Mouse (Mus musculus) embryo, embryonic 11 days (tissue): ENCODE data around the gene Fam89b.
A peak's percentile ranks its signal among the peaks of the same experiment; 100 is the strongest.

Source experiments
- DNase-seq: peaks from one replicate; pipeline ENCODE4 v3.0.0-alpha.2; 2015

Fam89b gene

GRCm38 (mm10) chr19:5734325-5734724 lies 4.9 kb upstream of the Fam89b start:
- no peak for DNase-seq

- DNase-seq: peak; percentile 98
These were observed 2.0 kb upstream of the Fam89b start for GRCm38 (mm10) chr19:5731264-5731978.

GRCm38 (mm10) chr19:5730314-5731186 lies 1.1 kb upstream of the Fam89b start:
- DNase-seq: no peak

- DNase-seq: peak; percentile 76
These were observed 616 bp downstream of the Fam89b start for GRCm38 (mm10) chr19:5728631-5729443.

GRCm38 (mm10) chr19:5727701-5728100 lies 1.8 kb downstream of the Fam89b start:
- peak; percentile 90 for DNase-seq

- DNase-seq: no peak
These were observed 2.4 kb downstream of the Fam89b start for GRCm38 (mm10) chr19:5726961-5727578.

DNA sequence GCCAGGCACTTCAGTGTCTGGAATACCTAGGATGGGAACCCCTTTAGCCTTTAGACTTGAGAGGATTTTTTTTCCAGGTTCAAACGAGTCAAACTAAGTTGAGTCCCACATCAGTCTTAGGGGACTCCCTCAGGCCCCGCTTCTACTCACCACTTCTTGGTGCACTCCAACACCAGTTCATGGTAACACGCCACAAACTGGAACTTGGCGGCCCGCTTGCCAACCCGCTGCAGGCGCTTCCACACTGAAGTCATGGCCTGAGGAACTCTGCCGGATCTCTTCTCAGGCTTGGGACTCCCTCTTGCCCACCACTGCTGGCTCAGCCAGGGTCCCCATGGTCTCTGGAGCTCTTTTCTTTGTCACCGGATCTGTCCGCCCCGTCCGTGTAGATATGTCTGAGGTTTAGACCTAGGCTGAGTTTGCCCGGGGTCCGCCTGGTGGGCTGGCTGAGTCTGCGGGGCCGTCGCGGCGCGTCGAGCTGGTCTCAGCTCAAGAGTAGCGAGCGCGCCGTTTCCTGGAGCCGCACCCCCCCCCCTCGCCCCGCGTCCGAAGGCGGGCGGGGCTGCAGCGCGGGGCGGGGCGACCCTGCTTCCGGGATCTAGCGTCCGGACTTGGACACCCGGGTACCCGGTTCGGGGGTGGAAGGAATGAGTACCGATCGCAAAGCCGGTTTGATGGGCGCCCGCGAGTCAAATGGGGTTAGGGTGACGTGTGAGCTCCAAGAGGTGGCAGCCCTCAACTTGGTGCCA lies 3.5 kb downstream of the Fam89b start, which contains the start of gene Ehbp1l1:
Gene Ehbp1l1 (minus strand): TSS at position 551 of the 749 bp plus-strand sequence.
- peak; percentile 74 for DNase-seq

DNA sequence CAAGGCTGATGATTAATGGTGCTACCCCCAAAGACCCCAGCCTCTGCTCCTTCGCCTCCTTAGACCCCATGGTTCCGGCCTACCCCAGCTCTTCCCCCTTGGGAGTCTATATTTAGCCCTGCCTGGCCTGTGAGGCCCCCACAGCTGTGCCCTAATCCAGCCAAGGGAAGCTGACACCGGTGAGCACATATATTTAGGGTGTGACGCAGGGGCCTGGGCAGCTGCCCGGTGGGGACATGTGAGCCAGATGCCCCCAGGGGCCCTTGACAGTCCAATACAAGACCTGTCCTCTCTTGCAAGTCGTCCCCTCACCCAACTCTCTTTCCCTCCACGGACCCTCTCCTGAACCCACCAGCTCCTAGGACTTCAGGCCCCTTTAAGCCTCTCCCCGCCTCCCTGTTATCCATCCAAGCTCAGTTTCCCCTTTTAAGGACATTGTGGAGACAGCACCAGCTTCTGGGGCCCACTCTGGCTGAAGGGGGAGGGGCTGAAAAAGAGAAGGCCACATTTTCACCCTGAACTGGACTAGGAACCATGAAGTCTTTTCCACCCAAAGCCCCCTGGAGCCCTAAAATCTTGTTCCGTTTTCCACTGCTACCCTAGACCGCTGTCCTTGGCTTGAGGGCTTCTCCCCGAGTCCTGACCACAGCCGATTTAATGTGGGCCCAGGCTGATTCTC lies 4.3 kb downstream of the Fam89b start:
- no peak for DNase-seq

GRCm38 (mm10) chr19:5724549-5724941 lies 4.9 kb downstream of the Fam89b start:
- DNase-seq: no peak

DNA sequence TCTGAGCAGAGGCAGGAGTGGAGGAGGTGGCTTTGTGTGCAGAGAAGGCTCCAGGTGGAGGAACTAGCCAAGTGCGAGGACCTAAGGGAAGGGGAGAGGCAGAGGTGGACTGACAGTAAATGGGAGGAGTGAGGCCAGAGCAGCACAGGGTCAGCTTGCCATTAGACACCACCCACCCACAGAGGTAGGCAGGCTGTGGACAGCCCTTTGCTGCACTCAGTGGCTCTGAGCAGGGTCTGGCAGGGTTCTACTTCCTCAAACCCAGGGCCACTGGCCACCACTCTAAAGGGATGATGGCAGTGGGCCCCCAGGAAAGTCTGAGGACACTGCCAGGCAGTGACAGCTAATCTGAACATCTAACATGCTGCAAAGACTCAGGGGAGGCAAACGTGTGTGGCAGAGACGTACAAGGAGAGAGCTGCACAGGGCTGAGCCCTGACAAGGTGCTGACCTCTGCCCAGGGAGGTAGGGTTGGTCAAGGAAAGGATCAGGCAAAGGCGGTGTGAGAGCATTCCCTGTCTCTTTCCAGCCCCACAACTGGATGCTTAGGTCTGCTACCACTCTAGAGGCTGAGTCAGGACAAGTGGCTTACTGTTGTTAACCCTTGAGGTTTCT lies 5.4 kb downstream of the Fam89b start:
- no peak for DNase-seq

DNA sequence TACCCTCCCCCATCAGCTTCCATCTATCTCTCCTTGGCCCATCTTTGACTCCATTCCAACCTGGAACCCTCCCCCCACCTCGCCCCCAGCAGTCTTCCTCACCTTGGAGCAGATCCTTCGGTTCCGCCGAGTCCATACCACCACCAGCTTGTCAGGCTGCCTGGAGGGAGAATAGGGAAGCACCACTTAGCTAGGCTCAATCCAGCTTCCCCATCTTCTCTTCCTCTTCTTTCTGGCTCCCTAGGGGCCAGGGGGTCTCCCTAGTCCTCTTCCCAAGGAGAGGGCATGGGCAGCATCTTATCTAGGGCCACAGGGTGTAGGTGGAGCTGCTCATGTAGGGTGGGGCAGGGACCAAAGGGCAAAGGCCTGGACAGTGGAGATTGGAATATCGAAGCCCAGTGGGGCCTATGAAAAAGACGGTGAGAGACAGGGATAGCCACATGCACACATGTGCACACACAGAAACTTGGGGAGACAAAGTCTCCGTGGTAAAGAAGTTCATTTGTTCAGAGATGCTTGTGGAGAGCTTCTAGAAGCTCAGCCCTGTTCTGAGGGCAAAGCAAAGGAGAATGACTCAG lies 6.5 kb downstream of the Fam89b start:
- no peak for DNase-seq

GRCm38 (mm10) chr19:5721233-5721632 lies 8.2 kb downstream of the Fam89b start:
- no peak for DNase-seq

- no peak for DNase-seq
These were observed 12.5 kb downstream of the Fam89b start for GRCm38 (mm10) chr19:5716955-5717354.

- peak; percentile 61 for DNase-seq
These were observed 13.4 kb downstream of the Fam89b start for GRCm38 (mm10) chr19:5715793-5716688.

DNA sequence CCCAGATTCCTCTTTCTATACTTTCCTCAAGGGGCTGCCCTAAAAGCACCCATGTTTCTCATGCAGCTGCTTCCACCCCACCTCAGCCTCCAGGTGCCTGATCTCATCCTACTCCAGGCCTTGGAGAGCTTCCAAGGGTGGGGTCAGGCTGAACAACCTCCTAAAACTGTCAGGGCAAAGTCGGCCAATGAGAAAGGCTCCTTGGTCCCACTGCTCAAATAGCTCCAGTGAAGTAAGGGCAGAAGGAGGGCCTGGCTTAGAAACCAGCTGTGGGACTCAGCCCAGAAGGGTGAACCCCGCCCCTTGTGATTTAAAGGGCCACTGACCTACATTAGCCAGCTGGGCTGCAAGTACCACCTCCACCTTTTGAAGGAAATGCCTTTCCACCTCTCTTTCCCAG lies 15.7 kb downstream of the Fam89b start:
- peak; percentile 58 for DNase-seq

GRCm38 (mm10) chr19:5713255-5713654 lies 16.2 kb downstream of the Fam89b start:
- DNase-seq: no peak

- DNase-seq: no peak
These were observed 17.5 kb downstream of the Fam89b start for GRCm38 (mm10) chr19:5711907-5712460.

- DNase-seq: peak; percentile 74
These were observed 18.2 kb downstream of the Fam89b start for GRCm38 (mm10) chr19:5711218-5711617.

DNA sequence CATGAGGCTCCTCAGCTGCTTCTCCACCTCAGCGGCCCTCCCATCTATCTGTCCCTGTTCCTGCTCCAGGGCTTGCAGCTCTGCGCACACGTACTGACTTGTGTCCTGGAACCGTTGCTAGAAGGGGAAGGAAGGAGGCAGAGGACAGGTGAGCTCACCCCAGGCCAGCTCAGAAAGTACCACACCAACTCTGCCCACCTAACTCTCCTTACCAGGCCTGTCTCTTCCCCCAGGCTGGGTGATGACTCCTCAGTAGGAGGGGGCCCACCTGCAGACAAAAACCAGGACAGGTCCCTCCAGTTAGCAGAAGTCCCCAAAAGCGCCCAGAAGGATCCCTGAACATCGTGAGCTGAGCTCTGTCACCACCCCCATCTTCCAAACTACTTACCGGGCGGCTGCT lies 18.9 kb downstream of the Fam89b start:
- no peak for DNase-seq
